Mouse (Mus musculus) liver, embryonic 14.5 days (tissue): Measurements from ENCODE around the gene Wnt5a.

Experiments used
- CTCF ChIP-seq: IDR thresholded peaks from 2 replicates; pipeline ENCODE4 v1.5.1; 2016; ENCODE audit warnings: antibody characterized with exemption, low read depth, control low read depth
- EP300 ChIP-seq: IDR thresholded peaks from 2 replicates; pipeline ENCODE4 v1.6.1; 2016; ENCODE audit warnings: antibody characterized with exemption, low read depth

DNA sequence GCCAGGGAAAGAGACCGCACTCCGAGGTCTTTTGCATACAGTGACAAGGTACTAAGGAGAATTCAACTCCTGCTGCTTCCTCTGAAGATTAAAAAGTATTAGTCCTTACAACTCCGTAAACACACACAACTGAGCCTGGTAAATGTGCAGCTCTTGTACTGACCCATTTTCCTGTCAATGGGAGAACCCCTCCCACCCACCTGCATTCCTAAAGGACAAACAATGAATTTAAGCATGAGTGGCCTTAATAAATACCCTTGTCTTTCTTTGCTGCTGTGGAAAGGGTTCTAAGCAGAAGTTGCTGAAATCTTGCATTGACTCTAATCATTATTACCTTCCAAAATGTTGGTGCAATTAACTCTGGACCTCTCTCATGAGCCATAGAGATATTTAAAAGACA is 27.8 kb upstream of the Wnt5a start:
- no peak for TF ChIP-seq EP300
- no peak for TF ChIP-seq CTCF
